Mouse (Mus musculus): Measurements from ENCODE around the gene Tlk2. TPM values are rescaled to one million over a fixed set of nuclear protein-coding genes. Genes with fewer than 3 reads are reported as not detected.

Tlk2 gene
- polyA plus RNA-seq, 1 experiment from 2014 or later = 17.5 TPM

- H3K9ac ChIP-seq (ENCODE audit: low read depth, low read length) = no peak overlapping the region
- 84% methylated on average over 4 of the region's 4 CpGs for WGBS
Observed at GRCm38 (mm10) chr11:105196893-105197662, 18.5 kb downstream of the Tlk2 start.

DNA sequence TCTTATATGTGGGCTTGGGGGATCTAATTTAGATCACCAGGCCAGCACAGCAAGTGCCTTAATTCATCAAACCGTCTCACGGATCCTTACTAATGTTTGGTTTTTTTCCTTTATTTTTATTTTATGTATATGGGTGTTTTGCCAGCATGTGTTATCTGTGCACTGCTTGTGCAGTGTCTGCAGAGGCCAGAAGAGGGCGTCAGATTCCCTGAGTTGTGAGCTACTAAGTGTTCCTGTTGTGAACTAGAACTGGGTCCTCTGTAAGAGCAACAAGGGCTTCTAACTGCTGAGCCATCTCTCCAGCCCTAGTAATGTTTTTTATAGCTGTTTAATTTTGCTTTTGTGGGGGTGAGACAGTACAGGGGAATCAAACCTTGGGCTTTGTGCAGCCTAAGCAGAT is 23.8 kb downstream of the Tlk2 start:
- ATAC-seq (replicated peaks; ENCODE audit: low FRiP score, low read depth) (no peak), DNase-seq (ENCODE audit: low spot score) (no peak)
- H3K4me1 ChIP-seq (replicated peaks; ENCODE audit: insufficient read depth, low read length) = no peaks in the 10 kb centered on the region
- no peaks in the 10 kb centered on the region for H3K27me3 ChIP-seq (ENCODE audit: insufficient read depth, low read length)
- no peak overlapping the region for H3K4me2 ChIP-seq (ENCODE audit: low read length)
- no peak overlapping the region for H3K4me3 ChIP-seq (replicated peaks; ENCODE audit: low read depth, low read length)
- WGBS = 49% methylated on average over 3 of the region's 3 CpGs
- H3K9ac ChIP-seq (ENCODE audit: low read depth, low read length) = no peak overlapping the region
- no peaks in the 10 kb centered on the region for H3K36me3 ChIP-seq (ENCODE audit: insufficient read depth, low read length)
- peak; percentile 39; the same call in 1 of the 2 replicates for TF ChIP-seq CTCF (IDR thresholded peaks at IDR 0.05; ENCODE audit: low read depth)
- no peak overlapping the region for H3K27ac ChIP-seq
- no peaks in the 10 kb centered on the region for H3K9me3 ChIP-seq (replicated peaks; ENCODE audit: low read length)

More at GRCm38 (mm10) chr11:105196893-105197662, 18.5 kb downstream of the Tlk2 start:
- no peak overlapping the region for H3K4me3 ChIP-seq (replicated peaks; ENCODE audit: low read depth, low read length)
- no peaks in the 10 kb centered on the region for H3K27me3 ChIP-seq (ENCODE audit: insufficient read depth, low read length)
- no peaks in the 10 kb centered on the region for H3K9me3 ChIP-seq (replicated peaks; ENCODE audit: low read length)
- no peak for DNase-seq (ENCODE audit: low spot score)
- 0 out of 2 replicates have a peak, but pooled peaks cover 4% of the 10 kb centered on the region for H3K36me3 ChIP-seq (ENCODE audit: insufficient read depth, low read length)
- ATAC-seq (replicated peaks; ENCODE audit: low FRiP score, low read depth) = no peak
- no peak for TF ChIP-seq CTCF (IDR thresholded peaks at IDR 0.05; ENCODE audit: low read depth)
- H3K27ac ChIP-seq = no peak overlapping the region
- H3K4me1 ChIP-seq (replicated peaks; ENCODE audit: insufficient read depth, low read length) = no peaks in the 10 kb centered on the region
- H3K4me2 ChIP-seq (ENCODE audit: low read length) = no peak overlapping the region

DNA sequence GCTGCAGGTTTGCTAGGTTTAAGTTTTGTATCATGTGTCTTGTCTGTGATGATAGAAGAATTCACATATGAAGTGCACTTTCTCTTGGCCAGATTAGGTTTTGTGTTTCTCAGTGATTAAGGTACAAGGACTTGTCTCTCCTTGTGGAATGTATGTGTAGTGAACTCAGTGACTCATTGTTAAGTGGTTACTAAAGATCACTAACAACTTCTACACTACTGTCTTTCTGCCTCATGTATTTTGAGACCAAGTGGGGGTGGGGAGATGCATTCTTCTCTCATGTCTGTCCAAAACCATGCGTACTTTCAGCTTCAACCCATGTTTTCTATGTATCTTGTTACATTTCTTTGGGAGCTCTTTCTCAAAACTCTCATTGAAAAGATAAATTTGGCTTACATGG is 31.4 kb downstream of the Tlk2 start:
- WGBS = 64% methylated on average over 1 of the region's 1 CpGs
- no peaks in the 10 kb centered on the region for H3K9me3 ChIP-seq (replicated peaks; ENCODE audit: low read length)

GRCm38 (mm10) chr11:105214257-105214656 is 35.6 kb downstream of the Tlk2 start:
- H3K27me3 ChIP-seq (ENCODE audit: insufficient read depth, low read length) = no peaks in the 10 kb centered on the region
- no peaks in the 10 kb centered on the region for H3K4me1 ChIP-seq (replicated peaks; ENCODE audit: insufficient read depth, low read length)
- no peak overlapping the region for H3K4me3 ChIP-seq (replicated peaks; ENCODE audit: low read depth, low read length)
- ATAC-seq (replicated peaks; ENCODE audit: low FRiP score, low read depth) (no peak), DNase-seq (ENCODE audit: low spot score) (no peak)
- no peak overlapping the region for H3K27ac ChIP-seq
- peak; percentile 33; the same call in 1 of the 2 replicates for TF ChIP-seq CTCF (IDR thresholded peaks at IDR 0.05; ENCODE audit: low read depth)
- 100% methylated on average over 1 of the region's 1 CpGs for WGBS
- no peaks in the 10 kb centered on the region for H3K9me3 ChIP-seq (replicated peaks; ENCODE audit: low read length)
- peaks cover 10% of the 10 kb centered on the region; the same call in 1 of the 2 replicates for H3K36me3 ChIP-seq (ENCODE audit: insufficient read depth, low read length)
- no peak overlapping the region for H3K9ac ChIP-seq (ENCODE audit: low read depth, low read length)
- H3K4me2 ChIP-seq (ENCODE audit: low read length) = no peak overlapping the region

More for the DNA sequence above, 31.4 kb downstream of the Tlk2 start:
- no peak overlapping the region for H3K9ac ChIP-seq (ENCODE audit: low read depth, low read length)
- no peaks in the 10 kb centered on the region for H3K4me1 ChIP-seq (replicated peaks; ENCODE audit: insufficient read depth, low read length)
- no peak overlapping the region for H3K4me3 ChIP-seq (replicated peaks; ENCODE audit: low read depth, low read length)
- H3K4me2 ChIP-seq (ENCODE audit: low read length) = no peak overlapping the region
- no peak overlapping the region for H3K27ac ChIP-seq
- peak; percentile 13 for DNase-seq (ENCODE audit: low spot score)
- TF ChIP-seq CTCF (IDR thresholded peaks at IDR 0.05; ENCODE audit: low read depth) = peak; percentile 3; the same call in 1 of the 2 replicates
- no peak for ATAC-seq (replicated peaks; ENCODE audit: low FRiP score, low read depth)
- H3K36me3 ChIP-seq (ENCODE audit: insufficient read depth, low read length) = peaks cover 6% of the 10 kb centered on the region; the same call in 1 of the 2 replicates
- no peaks in the 10 kb centered on the region for H3K27me3 ChIP-seq (ENCODE audit: insufficient read depth, low read length)

GRCm38 (mm10) chr11:105217771-105218170 is 39.2 kb downstream of the Tlk2 start:
- H3K9me3 ChIP-seq (replicated peaks; ENCODE audit: low read length) = no peaks in the 10 kb centered on the region
- no peak for TF ChIP-seq CTCF (IDR thresholded peaks at IDR 0.05; ENCODE audit: low read depth)
- ATAC-seq (replicated peaks; ENCODE audit: low FRiP score, low read depth) = no peak

DNA sequence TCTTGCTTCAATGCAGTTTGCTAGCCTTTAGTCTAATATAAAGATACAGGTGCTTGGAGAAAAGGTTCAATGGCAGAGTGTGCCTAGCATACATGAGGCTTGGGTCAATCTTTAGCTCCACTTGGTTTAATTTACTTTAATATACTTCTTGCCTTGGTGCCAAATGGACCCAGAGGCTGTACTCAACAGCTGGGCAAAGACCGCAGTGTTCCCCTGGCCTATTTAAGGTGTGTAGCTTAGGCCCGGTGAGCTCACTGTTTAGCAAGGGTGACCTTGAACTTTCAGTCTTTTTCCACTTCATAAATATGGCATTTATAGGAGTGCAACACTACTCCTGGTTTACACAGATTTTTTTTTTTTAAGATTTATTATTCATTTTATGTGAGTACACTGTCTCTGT is 55.9 kb downstream of the Tlk2 start:
- H3K27me3 ChIP-seq (ENCODE audit: insufficient read depth, low read length) = no peaks in the 10 kb centered on the region
- H3K4me2 ChIP-seq (ENCODE audit: low read length) = no peak overlapping the region
- H3K9me3 ChIP-seq (replicated peaks; ENCODE audit: low read length) = no peaks in the 10 kb centered on the region
- H3K4me3 ChIP-seq (replicated peaks; ENCODE audit: low read depth, low read length) = no peak overlapping the region
- TF ChIP-seq CTCF (IDR thresholded peaks at IDR 0.05; ENCODE audit: low read depth) = no peak
- no peak for ATAC-seq (replicated peaks; ENCODE audit: low FRiP score, low read depth)
- no peak for DNase-seq (ENCODE audit: low spot score)
- no peak overlapping the region for H3K27ac ChIP-seq
- no peaks in the 10 kb centered on the region for H3K4me1 ChIP-seq (replicated peaks; ENCODE audit: insufficient read depth, low read length)
- peaks cover 4% of the 10 kb centered on the region; the same call in 1 of the 2 replicates for H3K36me3 ChIP-seq (ENCODE audit: insufficient read depth, low read length)
- WGBS = 67% methylated on average over 2 of the region's 2 CpGs
- no peak overlapping the region for H3K9ac ChIP-seq (ENCODE audit: low read depth, low read length)

More at GRCm38 (mm10) chr11:105217771-105218170, 39.2 kb downstream of the Tlk2 start:
- no peaks in the 10 kb centered on the region for H3K4me1 ChIP-seq (replicated peaks; ENCODE audit: insufficient read depth, low read length)
- no peak overlapping the region for H3K4me2 ChIP-seq (ENCODE audit: low read length)
- H3K9ac ChIP-seq (ENCODE audit: low read depth, low read length) = no peak overlapping the region
- peaks cover 27% of the 10 kb centered on the region for H3K36me3 ChIP-seq (ENCODE audit: insufficient read depth, low read length)
- no peaks in the 10 kb centered on the region for H3K27me3 ChIP-seq (ENCODE audit: insufficient read depth, low read length)
- DNase-seq (ENCODE audit: low spot score) = no peak
- WGBS = 64% methylated on average over 2 of the region's 2 CpGs
- no peak overlapping the region for H3K4me3 ChIP-seq (replicated peaks; ENCODE audit: low read depth, low read length)
- H3K27ac ChIP-seq = no peak overlapping the region

Data from kidney, postnatal 0 days (tissue).